Mouse (Mus musculus): ENCODE measurements around the gene Plod3. TPM values are rescaled to one million over a fixed set of nuclear protein-coding genes. Genes with fewer than 3 reads are reported as not detected.
A peak's percentile ranks its signal among the peaks of the same experiment; 100 is the strongest.

Gene Plod3
- polyA plus RNA-seq, 1 experiment from 2014 or later, result 37.9 TPM

- H3K36me3 ChIP-seq (ENCODE audit: control insufficient read depth, insufficient read depth, low read length), result peaks cover 38% of the 10 kb centered on the region
- peak overlapping the region; percentile 63 for H3K4me2 ChIP-seq (ENCODE audit: low read length)
- 75% methylated on average over 5 of the region's 7 CpGs for WGBS
Measured at GRCm38 (mm10) chr5:136988420-136988819, 1.6 kb downstream of the Plod3 start.

DNA sequence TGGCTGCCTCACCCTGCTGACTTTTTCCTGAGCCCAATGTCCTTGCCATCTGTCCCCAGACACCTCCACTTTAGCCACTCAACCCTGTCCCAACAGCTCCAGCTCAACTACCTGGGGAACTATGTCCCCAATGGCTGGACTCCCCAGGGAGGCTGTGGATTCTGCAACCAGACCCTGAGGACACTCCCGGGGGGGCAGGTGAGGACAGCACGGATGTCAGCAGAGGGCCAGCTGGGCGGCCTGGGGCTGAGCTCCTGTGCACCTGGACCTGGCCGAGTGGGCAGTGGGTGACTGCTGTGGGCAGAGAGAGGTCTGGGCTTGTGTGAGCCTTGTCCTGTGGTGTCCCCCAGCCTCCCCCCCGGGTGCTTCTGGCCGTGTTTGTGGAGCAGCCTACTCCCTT lies 3.0 kb downstream of the Plod3 start:
- no peaks in the 10 kb centered on the region for H3K9me3 ChIP-seq (replicated peaks; ENCODE audit: control insufficient read depth, low read length, poor library complexity, severe bottlenecking)
- no peaks in the 10 kb centered on the region for H3K27me3 ChIP-seq (ENCODE audit: control insufficient read depth, insufficient read depth, low read depth, low read length)
- H3K4me3 ChIP-seq (ENCODE audit: low read depth, low read length), result no peak overlapping the region
- no peak for ATAC-seq
- 100% methylated on average over 6 of the region's 6 CpGs for WGBS
- H3K4me1 ChIP-seq (ENCODE audit: control insufficient read depth, insufficient read depth, low read length), result peaks cover 14% of the 10 kb centered on the region
- no peak overlapping the region for H3K9ac ChIP-seq (ENCODE audit: low read depth, low read length)
- no peak overlapping the region for H3K4me2 ChIP-seq (ENCODE audit: low read length)
- H3K27ac ChIP-seq (ENCODE audit: low read length), result no peak overlapping the region
- peaks cover 49% of the 10 kb centered on the region for H3K36me3 ChIP-seq (ENCODE audit: control insufficient read depth, insufficient read depth, low read length)

More at GRCm38 (mm10) chr5:136988420-136988819, 1.6 kb downstream of the Plod3 start:
- peak overlapping the region; percentile 59 for H3K4me3 ChIP-seq (ENCODE audit: low read depth, low read length)
- no peak overlapping the region for H3K27ac ChIP-seq (ENCODE audit: low read length)
- peak overlapping the region; percentile 97 for H3K9ac ChIP-seq (ENCODE audit: low read depth, low read length)
- ATAC-seq, result no peak
- H3K27me3 ChIP-seq (ENCODE audit: control insufficient read depth, insufficient read depth, low read depth, low read length), result no peaks in the 10 kb centered on the region
- H3K4me1 ChIP-seq (ENCODE audit: control insufficient read depth, insufficient read depth, low read length), result peaks cover 14% of the 10 kb centered on the region
- no peaks in the 10 kb centered on the region for H3K9me3 ChIP-seq (replicated peaks; ENCODE audit: control insufficient read depth, low read length, poor library complexity, severe bottlenecking)

DNA sequence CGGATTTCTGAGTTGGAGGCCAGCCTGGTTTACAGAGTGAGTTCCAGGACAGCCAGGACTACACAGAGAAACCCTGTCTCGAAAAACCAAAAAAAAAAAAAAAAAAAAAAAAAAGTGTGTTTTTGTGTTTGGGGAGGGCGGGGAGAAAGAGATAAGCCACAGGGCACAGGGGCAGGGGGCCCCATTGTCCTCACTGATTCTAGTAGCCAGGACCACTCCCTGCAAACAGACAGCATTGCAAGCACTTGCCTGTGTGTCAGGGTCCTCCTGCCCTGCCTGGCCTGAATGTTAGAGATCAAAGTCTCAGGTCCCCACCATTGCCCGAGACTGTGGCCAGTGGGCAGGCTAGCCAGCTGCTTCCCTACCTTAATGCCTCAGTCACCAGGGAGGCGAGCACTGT lies 12.6 kb downstream of the Plod3 start:
- no peaks in the 10 kb centered on the region for H3K4me1 ChIP-seq (ENCODE audit: control insufficient read depth, insufficient read depth, low read length)
- H3K4me2 ChIP-seq (ENCODE audit: low read length), result no peak overlapping the region
- H3K4me3 ChIP-seq (ENCODE audit: low read depth, low read length), result no peak overlapping the region
- H3K9me3 ChIP-seq (replicated peaks; ENCODE audit: control insufficient read depth, low read length, poor library complexity, severe bottlenecking), result no peaks in the 10 kb centered on the region
- no peak overlapping the region for H3K27ac ChIP-seq (ENCODE audit: low read length)
- H3K27me3 ChIP-seq (ENCODE audit: control insufficient read depth, insufficient read depth, low read depth, low read length), result no peaks in the 10 kb centered on the region
- no peak for ATAC-seq
- H3K36me3 ChIP-seq (ENCODE audit: control insufficient read depth, insufficient read depth, low read length), result peaks cover 16% of the 10 kb centered on the region
- WGBS, result 74% methylated on average over 4 of the region's 5 CpGs
- H3K9ac ChIP-seq (ENCODE audit: low read depth, low read length), result no peak overlapping the region

DNA sequence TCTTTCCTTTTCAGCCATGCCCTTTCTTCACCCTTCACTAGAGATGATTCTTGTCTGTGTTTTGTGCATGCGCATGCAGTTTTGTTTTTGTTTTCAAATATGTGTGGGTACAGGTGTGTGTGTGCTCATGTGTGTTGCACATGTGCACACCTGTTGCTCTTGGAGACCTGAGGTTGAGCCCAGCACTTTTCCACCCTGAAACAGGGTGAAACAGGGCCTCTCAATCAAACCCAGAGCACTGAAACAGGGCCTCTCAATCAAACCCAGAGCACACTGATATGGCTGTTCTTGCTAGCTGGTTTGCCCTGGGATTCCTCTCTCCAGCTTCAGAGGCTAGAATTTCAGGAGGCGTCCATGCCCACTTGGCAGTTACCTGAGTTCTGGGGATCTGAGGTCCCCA lies 13.8 kb downstream of the Plod3 start:
- Histone ChIP-seq H3K27me3 (ENCODE audit: control insufficient read depth, insufficient read depth, low read depth, low read length) (no peaks in the 10 kb centered on the region), H3K4me2 (ENCODE audit: low read length) (no peak overlapping the region), H3K9me3 (replicated peaks; ENCODE audit: control insufficient read depth, low read length, poor library complexity, severe bottlenecking) (no peaks in the 10 kb centered on the region), H3K36me3 (ENCODE audit: control insufficient read depth, insufficient read depth, low read length) (peaks cover 5% of the 10 kb centered on the region; the same call in 1 of the 2 replicates), H3K9ac (ENCODE audit: low read depth, low read length) (no peak overlapping the region), H3K4me3 (ENCODE audit: low read depth, low read length) (no peak overlapping the region), H3K4me1 (ENCODE audit: control insufficient read depth, insufficient read depth, low read length) (no peaks in the 10 kb centered on the region), H3K27ac (ENCODE audit: low read length) (no peak overlapping the region)
- ATAC-seq, result no peak
- 87% methylated on average over 2 of the region's 2 CpGs for WGBS

GRCm38 (mm10) chr5:137007276-137007675 lies 20.5 kb downstream of the Plod3 start:
- no peak overlapping the region for H3K4me2 ChIP-seq (ENCODE audit: low read length)
- no peaks in the 10 kb centered on the region for H3K36me3 ChIP-seq (ENCODE audit: control insufficient read depth, insufficient read depth, low read length)
- H3K9ac ChIP-seq (ENCODE audit: low read depth, low read length), result no peak overlapping the region
- no peaks in the 10 kb centered on the region for H3K4me1 ChIP-seq (ENCODE audit: control insufficient read depth, insufficient read depth, low read length)
- H3K9me3 ChIP-seq (replicated peaks; ENCODE audit: control insufficient read depth, low read length, poor library complexity, severe bottlenecking), result no peaks in the 10 kb centered on the region
- H3K27me3 ChIP-seq (ENCODE audit: control insufficient read depth, insufficient read depth, low read depth, low read length), result no peaks in the 10 kb centered on the region
- H3K27ac ChIP-seq (ENCODE audit: low read length), result no peak overlapping the region
- no peak overlapping the region for H3K4me3 ChIP-seq (ENCODE audit: low read depth, low read length)
- 65% methylated on average over 8 of the region's 8 CpGs for WGBS
- no peak for ATAC-seq

DNA sequence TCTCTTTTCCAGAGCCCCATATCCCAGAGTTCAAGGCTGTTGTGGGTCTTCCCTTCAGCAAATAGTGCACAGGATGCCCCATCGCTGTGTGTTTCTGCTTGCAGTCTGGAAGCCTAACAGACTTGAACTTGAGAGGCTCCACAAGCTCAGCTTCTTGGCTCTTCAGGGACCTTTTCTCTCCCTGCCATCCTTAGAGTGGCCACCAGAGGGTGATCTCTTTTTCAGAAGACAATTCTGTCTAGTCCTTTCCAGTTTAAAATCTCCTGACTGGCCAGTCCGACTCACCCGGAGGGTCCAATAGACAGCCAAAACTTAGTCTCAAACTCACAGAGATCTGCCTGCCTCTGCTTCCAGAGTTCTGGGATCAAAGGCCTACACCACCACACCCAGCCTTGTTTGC lies 23.2 kb downstream of the Plod3 start:
- H3K27me3 ChIP-seq (ENCODE audit: control insufficient read depth, insufficient read depth, low read depth, low read length), result no peaks in the 10 kb centered on the region
- no peaks in the 10 kb centered on the region for H3K9me3 ChIP-seq (replicated peaks; ENCODE audit: control insufficient read depth, low read length, poor library complexity, severe bottlenecking)
- ATAC-seq, result no peak
- no peak overlapping the region for H3K9ac ChIP-seq (ENCODE audit: low read depth, low read length)
- H3K36me3 ChIP-seq (ENCODE audit: control insufficient read depth, insufficient read depth, low read length), result no peaks in the 10 kb centered on the region
- WGBS, result 28% methylated on average over 3 of the region's 3 CpGs
- H3K4me2 ChIP-seq (ENCODE audit: low read length), result no peak overlapping the region
- no peak overlapping the region for H3K27ac ChIP-seq (ENCODE audit: low read length)
- no peak overlapping the region for H3K4me3 ChIP-seq (ENCODE audit: low read depth, low read length)
- no peaks in the 10 kb centered on the region for H3K4me1 ChIP-seq (ENCODE audit: control insufficient read depth, insufficient read depth, low read length)

GRCm38 (mm10) chr5:137012401-137012950 lies 25.7 kb downstream of the Plod3 start:
- 81% methylated on average over 15 of the region's 15 CpGs for WGBS
- no peaks in the 10 kb centered on the region for H3K27me3 ChIP-seq (ENCODE audit: control insufficient read depth, insufficient read depth, low read depth, low read length)
- no peak for ATAC-seq
- H3K9me3 ChIP-seq (replicated peaks; ENCODE audit: control insufficient read depth, low read length, poor library complexity, severe bottlenecking), result no peaks in the 10 kb centered on the region
- H3K4me1 ChIP-seq (ENCODE audit: control insufficient read depth, insufficient read depth, low read length), result no peaks in the 10 kb centered on the region
- H3K36me3 ChIP-seq (ENCODE audit: control insufficient read depth, insufficient read depth, low read length), result no peaks in the 10 kb centered on the region
- H3K4me3 ChIP-seq (ENCODE audit: low read depth, low read length), result no peak overlapping the region
- H3K27ac ChIP-seq (ENCODE audit: low read length), result no peak overlapping the region
- H3K4me2 ChIP-seq (ENCODE audit: low read length), result no peak overlapping the region
- H3K9ac ChIP-seq (ENCODE audit: low read depth, low read length), result no peak overlapping the region

GRCm38 (mm10) chr5:137015913-137016312 lies 29.1 kb downstream of the Plod3 start:
- no peaks in the 10 kb centered on the region for H3K36me3 ChIP-seq (ENCODE audit: control insufficient read depth, insufficient read depth, low read length)
- no peaks in the 10 kb centered on the region for H3K4me1 ChIP-seq (ENCODE audit: control insufficient read depth, insufficient read depth, low read length)
- no peaks in the 10 kb centered on the region for H3K27me3 ChIP-seq (ENCODE audit: control insufficient read depth, insufficient read depth, low read depth, low read length)
- no peaks in the 10 kb centered on the region for H3K9me3 ChIP-seq (replicated peaks; ENCODE audit: control insufficient read depth, low read length, poor library complexity, severe bottlenecking)
- no peak overlapping the region for H3K27ac ChIP-seq (ENCODE audit: low read length)
- no peak overlapping the region for H3K4me3 ChIP-seq (ENCODE audit: low read depth, low read length)
- H3K4me2 ChIP-seq (ENCODE audit: low read length), result no peak overlapping the region
- ATAC-seq, result no peak
- no peak overlapping the region for H3K9ac ChIP-seq (ENCODE audit: low read depth, low read length)
- 90% methylated on average over 3 of the region's 3 CpGs for WGBS

- no peak for ATAC-seq
- Histone ChIP-seq H3K4me3 (ENCODE audit: low read depth, low read length) (no peak overlapping the region), H3K27ac (ENCODE audit: low read length) (no peak overlapping the region), H3K36me3 (ENCODE audit: control insufficient read depth, insufficient read depth, low read length) (no peaks in the 10 kb centered on the region), H3K4me2 (ENCODE audit: low read length) (peak overlapping the region; percentile 55; the same call in 1 of the 2 replicates), H3K4me1 (ENCODE audit: control insufficient read depth, insufficient read depth, low read length) (peaks cover 13% of the 10 kb centered on the region), H3K9me3 (replicated peaks; ENCODE audit: control insufficient read depth, low read length, poor library complexity, severe bottlenecking) (no peaks in the 10 kb centered on the region), H3K27me3 (ENCODE audit: control insufficient read depth, insufficient read depth, low read depth, low read length) (peaks cover 33% of the 10 kb centered on the region), H3K9ac (ENCODE audit: low read depth, low read length) (no peak overlapping the region)
- WGBS, result 50% methylated on average over 3 of the region's 3 CpGs
Measured at GRCm38 (mm10) chr5:137024318-137024717, 37.5 kb downstream of the Plod3 start.
